Mouse (Mus musculus) kidney, postnatal 14 days (tissue): ENCODE measurements around the gene Opcml.

Experiments
- DNase-seq: peaks from one replicate; pipeline ENCODE4 v3.0.0; 2022; ENCODE audit warnings: mixed read lengths

Opcml gene

GRCm38 (mm10) chr9:28337837-28338236 lies 547.3 kb downstream of the Opcml start:
- no peak for DNase-seq

- DNase-seq: no peak
Observed at GRCm38 (mm10) chr9:28354978-28355377, 564.4 kb downstream of the Opcml start.

GRCm38 (mm10) chr9:28357946-28358345 lies 567.4 kb downstream of the Opcml start:
- no peak for DNase-seq

GRCm38 (mm10) chr9:28360691-28361090 lies 570.1 kb downstream of the Opcml start:
- DNase-seq: no peak

GRCm38 (mm10) chr9:28364473-28365159 lies 574.0 kb downstream of the Opcml start:
- DNase-seq: no peak

GRCm38 (mm10) chr9:28365160-28365473 lies 574.5 kb downstream of the Opcml start:
- DNase-seq: no peak

- DNase-seq: peak; percentile 3
Observed at GRCm38 (mm10) chr9:28386527-28387175, 596.1 kb downstream of the Opcml start.

- no peak for DNase-seq
Observed at GRCm38 (mm10) chr9:28395222-28395621, 604.6 kb downstream of the Opcml start.

GRCm38 (mm10) chr9:28395638-28396037 lies 605.1 kb downstream of the Opcml start:
- no peak for DNase-seq

- peak; percentile 15 for DNase-seq
Observed at GRCm38 (mm10) chr9:28402770-28403650, 612.4 kb downstream of the Opcml start.

- DNase-seq: peak; percentile 4
Observed at GRCm38 (mm10) chr9:28403831-28404562, 613.4 kb downstream of the Opcml start.

- no peak for DNase-seq
Observed at GRCm38 (mm10) chr9:28404616-28405015, 614.0 kb downstream of the Opcml start.

GRCm38 (mm10) chr9:28405816-28406215 lies 615.2 kb downstream of the Opcml start:
- peak; percentile 34 for DNase-seq

GRCm38 (mm10) chr9:28420808-28421207 lies 630.2 kb downstream of the Opcml start:
- DNase-seq: no peak

GRCm38 (mm10) chr9:28423407-28423806 lies 632.8 kb downstream of the Opcml start:
- no peak for DNase-seq

- no peak for DNase-seq
Observed at GRCm38 (mm10) chr9:28432159-28432558, 641.6 kb downstream of the Opcml start.

GRCm38 (mm10) chr9:28438752-28439151 lies 648.2 kb downstream of the Opcml start:
- DNase-seq: no peak

GRCm38 (mm10) chr9:28439433-28440191 lies 649.0 kb downstream of the Opcml start:
- no peak for DNase-seq

- no peak for DNase-seq
Observed at GRCm38 (mm10) chr9:28440192-28440795, 649.7 kb downstream of the Opcml start.

- DNase-seq: no peak
Observed at GRCm38 (mm10) chr9:28444485-28444884, 653.9 kb downstream of the Opcml start.

- no peak for DNase-seq
Observed at GRCm38 (mm10) chr9:28444972-28445371, 654.4 kb downstream of the Opcml start.

- DNase-seq: no peak
Observed at GRCm38 (mm10) chr9:28445863-28446262, 655.3 kb downstream of the Opcml start.
